Mouse (Mus musculus) spleen, postnatal 14 days (tissue): Measurements from ENCODE around the gene Tbl3.
A peak's percentile ranks its signal among the peaks of the same experiment; 100 is the strongest.
"Not testable (repeated sequence)": the region's sequence is repeated elsewhere in the genome, so short reads cannot be mapped to it uniquely, and the experiment has no call there.

Experiments
- DNase-seq, 2 experiments: peaks; one replicate each; pipeline ENCODE4 v3.0.0; 2021 to 2022; ENCODE audit warnings: low spot score in 2 of 2

Gene Tbl3

GRCm38 (mm10) chr17:24727618-24728017 lies 20.2 kb upstream of the Tbl3 start, which contains the start of gene Rpl3l:
Gene Rpl3l (plus strand): TSS chr17:24727820.
- no peak for DNase-seq

- DNase-seq: no peak
These were observed 18.4 kb upstream of the Tbl3 start for GRCm38 (mm10) chr17:24725637-24726390.

GRCm38 (mm10) chr17:24724184-24724583 lies 16.7 kb upstream of the Tbl3 start, which contains the start of gene Ndufb10:
Gene Ndufb10 (minus strand): TSS chr17:24724478.
- peak; percentile 94 to 98 for DNase-seq

DNA sequence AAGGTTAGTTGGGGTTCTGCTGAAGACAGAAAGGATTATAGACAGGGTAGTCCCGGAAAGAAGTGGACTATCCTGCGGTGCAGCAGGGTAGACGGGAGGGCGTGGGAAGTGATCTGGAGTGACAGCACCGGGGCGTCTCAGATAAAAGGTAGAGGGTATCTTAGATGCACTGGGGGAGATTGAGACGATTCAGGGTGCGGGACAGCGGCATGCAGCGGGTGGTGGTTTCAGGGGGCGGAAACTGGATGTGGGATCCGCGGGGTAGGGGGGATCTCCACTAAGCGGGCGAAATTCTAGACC lies 16.4 kb upstream of the Tbl3 start:
- no peak for DNase-seq

GRCm38 (mm10) chr17:24723122-24723880 lies 15.8 kb upstream of the Tbl3 start:
- no peak for DNase-seq

DNA sequence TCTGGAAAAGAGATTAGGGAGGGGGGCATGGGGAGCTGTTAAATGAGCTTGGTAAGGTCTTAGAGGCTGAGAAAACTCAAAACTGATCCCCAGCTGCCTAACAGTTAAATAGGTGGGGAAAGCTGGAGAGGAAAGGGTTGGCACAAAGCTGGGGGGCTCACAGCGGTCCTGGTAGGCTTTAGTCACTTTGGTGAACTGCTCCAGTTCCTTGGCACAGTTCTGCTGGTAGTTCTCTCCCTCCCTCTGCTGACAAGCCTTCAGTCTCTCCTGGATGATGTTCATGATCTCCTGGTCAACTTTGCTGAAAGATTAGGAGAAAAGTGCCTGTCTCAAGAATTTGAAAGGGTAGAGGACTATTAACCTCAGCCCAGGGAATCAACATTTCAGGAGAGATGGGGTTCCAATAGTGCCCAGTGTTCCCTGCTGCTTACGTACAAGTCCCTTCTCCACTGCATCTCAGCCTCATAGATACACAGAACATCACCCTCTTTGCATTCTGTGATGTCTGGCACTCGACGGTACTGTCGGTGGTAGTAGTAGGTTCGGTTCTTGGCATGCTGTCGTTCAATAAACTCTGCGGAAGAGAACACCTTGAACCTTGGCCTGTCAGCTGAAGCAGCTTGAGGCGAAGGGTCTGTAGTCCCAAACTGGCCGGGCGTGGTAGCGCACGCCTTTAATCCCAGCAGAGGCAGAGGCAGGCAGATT lies 14.9 kb upstream of the Tbl3 start:
- DNase-seq: no peak

DNA sequence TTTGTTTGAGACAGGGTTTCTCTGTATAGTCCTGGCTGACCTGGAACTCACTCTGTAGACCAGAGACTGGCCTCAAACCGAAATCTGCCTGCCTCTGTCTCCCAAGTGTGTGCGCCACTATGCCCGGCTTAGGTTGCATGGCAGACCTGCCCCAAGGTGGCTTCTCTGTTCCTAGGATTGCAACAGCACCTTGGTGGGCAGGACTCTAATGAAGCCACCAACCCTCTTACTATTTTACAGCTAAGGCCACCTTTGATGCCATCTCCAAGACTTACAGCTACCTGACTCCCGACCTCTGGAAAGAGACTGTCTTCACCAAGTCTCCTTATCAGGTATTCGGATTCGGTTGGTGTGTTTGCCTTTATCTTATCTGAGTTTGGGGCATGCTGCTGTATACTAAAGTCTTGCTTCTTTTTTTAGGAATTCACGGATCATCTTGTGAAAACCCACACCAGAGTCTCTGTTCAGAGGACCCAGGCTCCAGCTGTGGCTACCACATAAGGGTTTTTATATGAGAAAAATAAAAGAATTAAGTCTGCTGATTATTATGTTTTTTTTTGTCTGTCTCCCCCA lies 14.0 kb upstream of the Tbl3 start:
- DNase-seq: not testable (repeated sequence)

- not testable (repeated sequence) for DNase-seq
These were observed 13.2 kb upstream of the Tbl3 start for GRCm38 (mm10) chr17:24720616-24721015.

GRCm38 (mm10) chr17:24719494-24720222 lies 12.2 kb upstream of the Tbl3 start:
- peak; percentile 94 to 96 for DNase-seq

GRCm38 (mm10) chr17:24718938-24719337 lies 11.5 kb upstream of the Tbl3 start:
- DNase-seq: not testable (repeated sequence)

DNA sequence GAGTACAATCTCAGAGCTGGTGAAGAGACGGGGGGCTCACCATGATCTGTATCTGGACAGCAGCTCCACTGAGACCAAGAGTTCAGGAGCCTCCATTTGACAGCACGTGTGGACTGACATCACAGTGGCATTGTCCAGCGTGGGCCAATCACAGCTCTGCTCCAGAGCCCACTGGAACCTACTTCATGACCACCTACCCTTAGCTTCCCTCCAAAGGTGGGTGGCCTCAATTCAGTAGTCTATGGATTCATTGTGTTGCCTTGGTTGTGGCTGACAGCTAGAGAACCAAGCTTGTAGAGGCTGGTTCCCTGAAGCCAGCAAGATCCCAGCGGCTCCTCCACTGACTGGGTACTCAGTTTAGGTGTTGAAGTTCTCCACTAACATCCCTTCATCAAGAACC lies 10.5 kb upstream of the Tbl3 start, which contains the start of the genes Rnf151 and Rps2:
Gene Rnf151 (minus strand): TSS at position 121 of the 400 bp plus-strand sequence.
Gene Rps2 (plus strand): TSS at position 174 of the 400 bp plus-strand sequence.
- DNase-seq: no peak

DNA sequence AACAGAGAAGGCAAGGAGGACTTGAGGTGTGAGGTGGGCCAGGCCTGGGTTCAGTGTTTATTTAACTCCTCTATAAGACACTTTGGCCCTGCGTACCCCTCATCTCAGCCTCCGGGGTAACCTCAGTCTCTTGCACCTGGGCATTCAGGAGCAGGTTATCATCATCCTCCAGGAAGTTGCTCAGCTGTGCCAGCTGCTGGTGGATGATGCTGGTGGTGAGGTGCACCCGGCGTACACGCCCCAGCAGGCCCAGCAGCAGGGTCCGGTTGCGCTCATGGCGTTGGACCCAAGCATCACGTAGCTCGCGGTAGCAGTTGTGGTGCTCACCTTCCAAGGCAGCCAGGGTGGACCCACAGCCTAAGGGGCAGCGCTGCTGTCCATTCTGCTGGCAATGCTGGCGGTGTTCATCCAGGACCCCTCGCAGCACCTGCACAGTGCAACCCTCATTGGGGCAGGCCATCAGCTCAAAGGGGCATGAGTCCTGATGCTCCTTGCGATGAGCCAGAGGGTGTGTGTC lies 8.8 kb upstream of the Tbl3 start:
- no peak for DNase-seq

- no peak for DNase-seq
These were observed 8.1 kb upstream of the Tbl3 start for GRCm38 (mm10) chr17:24715556-24715955.

DNA sequence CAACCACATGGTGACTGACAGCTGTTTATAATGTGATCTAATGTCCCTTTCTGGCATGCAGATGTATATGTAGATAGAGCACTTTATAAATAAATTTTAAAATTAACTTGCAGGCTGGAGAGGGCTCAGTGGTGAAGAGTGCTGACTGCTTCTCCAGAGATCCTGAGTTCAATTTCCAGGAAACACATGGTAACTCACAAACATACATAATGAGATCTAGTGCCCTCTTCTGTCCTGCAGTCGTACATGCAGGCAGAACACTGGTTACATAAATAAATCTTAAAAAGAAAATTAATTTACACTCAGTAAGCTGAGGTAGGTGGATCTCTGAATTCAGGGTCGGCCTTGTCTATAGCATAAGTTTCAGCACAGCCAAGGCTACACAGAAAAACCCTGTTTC lies 1.2 kb upstream of the Tbl3 start:
- no peak for DNase-seq

- no peak for DNase-seq
These were observed 453 bp upstream of the Tbl3 start for GRCm38 (mm10) chr17:24707801-24708425.

DNA sequence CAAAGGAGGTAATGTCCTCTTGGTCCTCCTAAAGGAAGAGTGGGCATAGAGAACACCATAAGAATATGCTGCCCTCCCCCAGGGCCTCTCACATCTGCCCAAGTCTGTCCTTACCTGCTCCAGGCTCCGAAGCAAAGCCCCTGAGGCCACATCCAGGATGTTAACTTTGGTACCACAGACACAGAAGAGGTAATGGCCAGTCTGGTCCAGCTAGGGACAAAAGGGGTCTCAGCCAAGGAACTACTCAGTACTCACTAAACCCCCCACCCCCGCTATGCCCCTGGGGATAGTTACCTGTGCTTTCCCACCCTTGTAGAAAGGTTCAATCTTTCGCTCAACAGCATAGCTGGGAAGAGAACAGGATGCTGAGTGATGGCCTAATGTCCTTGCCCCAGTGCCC lies 1.6 kb downstream of the Tbl3 start:
- DNase-seq: no peak

DNA sequence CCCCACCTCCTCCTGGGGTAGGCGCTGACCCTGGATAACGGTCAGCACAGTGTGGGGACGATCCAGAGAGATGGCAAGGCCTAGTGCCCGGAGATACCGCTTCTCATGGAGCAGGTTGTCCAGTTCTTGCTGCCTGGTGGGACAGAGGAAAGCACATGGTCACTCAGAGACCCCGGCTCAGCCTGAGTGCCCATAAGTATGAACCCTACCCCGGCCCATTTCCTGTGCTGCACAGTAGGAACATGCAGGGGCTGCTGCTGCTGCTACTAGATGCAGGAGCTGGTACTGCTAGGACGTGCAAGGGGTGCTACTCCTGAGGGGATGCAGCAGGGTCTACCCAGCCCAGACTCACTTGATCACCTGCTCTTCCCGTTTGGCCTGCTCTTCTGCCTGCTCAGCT lies 6.2 kb downstream of the Tbl3 start:
- no peak for DNase-seq

DNA sequence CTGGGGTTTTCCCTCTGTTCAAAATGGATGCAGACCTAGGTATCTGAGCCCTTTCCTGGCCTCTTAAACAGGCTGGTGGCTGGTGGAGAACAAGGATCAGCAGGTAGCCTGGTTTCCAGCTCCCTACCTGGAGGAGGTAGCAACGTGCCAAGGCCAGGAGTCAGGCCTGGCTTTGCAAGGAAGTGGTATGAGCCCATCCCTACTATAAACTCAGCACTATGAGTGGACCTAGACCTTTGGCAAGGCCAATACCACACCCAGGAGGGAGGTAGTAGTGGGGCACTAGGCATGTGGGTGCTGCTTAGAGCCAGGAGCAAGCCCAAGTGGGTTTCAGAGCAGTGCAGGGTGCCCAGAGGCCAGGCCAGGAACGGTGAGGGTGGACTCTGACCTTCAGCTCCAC lies 8.0 kb downstream of the Tbl3 start:
- no peak for DNase-seq

- no peak for DNase-seq
These were observed 8.7 kb downstream of the Tbl3 start for GRCm38 (mm10) chr17:24698715-24699114.

DNA sequence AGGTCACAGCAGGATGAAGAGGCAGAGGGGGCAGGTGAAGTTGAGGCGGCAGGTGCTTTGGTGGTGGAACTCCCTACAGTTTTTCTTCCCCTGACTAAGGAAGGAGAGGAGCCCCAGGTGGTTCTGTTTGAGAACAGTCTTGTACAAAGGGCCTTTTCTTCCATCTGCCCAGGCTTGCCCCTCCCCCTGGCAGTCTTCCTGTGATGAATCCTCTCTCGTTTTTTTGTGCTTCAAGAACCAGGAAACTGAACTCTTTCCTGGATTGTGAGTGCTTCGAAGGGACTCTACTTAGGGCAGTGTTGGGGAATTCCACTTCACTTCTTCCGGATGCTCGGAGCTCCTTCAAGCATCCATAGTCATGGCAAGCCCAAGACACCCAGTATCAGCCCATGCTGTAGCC lies 9.5 kb downstream of the Tbl3 start:
- no peak for DNase-seq
